Mouse (Mus musculus): Measurements from ENCODE around the gene Surf6.

- TF ChIP-seq ZC3H11A (IDR thresholded peaks at IDR 0.05; ENCODE audit: low read depth, low read length) (no peak), UBTF (IDR thresholded peaks at IDR 0.05; ENCODE audit: borderline replicate concordance, insufficient read depth, low read depth, low read length) (no peak), CHD2 (IDR thresholded peaks at IDR 0.05; ENCODE audit: low read length) (no peak; the same call in 1 of the 2 replicates)
Observed at GRCm38 (mm10) chr2:26913416-26914147, 10.9 kb upstream of the Surf6 start.

Measured in MEL (cell line).